Mouse (Mus musculus) MEL (cell line): Measurements from ENCODE around the gene Stat5a. TPM values are rescaled to one million over a fixed set of nuclear protein-coding genes. Genes with fewer than 3 reads are reported as not detected.
A peak's percentile ranks its signal among the peaks of the same experiment; 100 is the strongest.

Source experiments
- DNase-seq: peaks from one replicate; pipeline ENCODE4 v3.0.0; 2011; ENCODE audit warnings: low read depth, low spot score
- H3K27ac ChIP-seq: 2 replicates; pipeline ENCODE4 v1.5.1; 2012; ENCODE audit warnings: low read depth, mild to moderate bottlenecking, control low read depth, low read length, moderate library complexity; ENCODE audit not compliant: control insufficient read depth
- H3K27me3 ChIP-seq, 2 experiments: fragments of 150-350 bp in 1 of 2; sonication (generic) in 1 of 2; 2 replicates each; pipeline ENCODE4 v1.6.1; 2012; ENCODE audit warnings: low read length in 2 of 2, mild to moderate bottlenecking in 2 of 2, improper control_type of control experiment in 1 of 2, moderate library complexity in 1 of 2; ENCODE audit not compliant: insufficient read depth in 2 of 2, control insufficient read depth in 1 of 2
- H3K36me3 ChIP-seq, 2 experiments: 2 replicates each; pipeline ENCODE4 v1.6.1; 2012 to 2014; ENCODE audit warnings: low read length in 2 of 2, improper control_type of control experiment in 1 of 2, inconsistent platforms in 1 of 2, mild to moderate bottlenecking in 1 of 2; ENCODE audit not compliant: insufficient read depth in 2 of 2, control insufficient read depth in 1 of 2
- H3K4me1 ChIP-seq, 2 experiments: fragments of 150-350 bp in 1 of 2; sonication (generic) in 1 of 2; 2 replicates each; pipeline ENCODE4 v1.6.1; 2012; ENCODE audit warnings: low read length in 2 of 2, improper control_type of control experiment in 1 of 2, mild to moderate bottlenecking in 1 of 2; ENCODE audit not compliant: insufficient read depth in 2 of 2, control insufficient read depth in 1 of 2
- H3K4me3 ChIP-seq, 2 experiments: fragments of 150-350 bp in 1 of 2; sonication (generic) in 1 of 2; 2 replicates each; pipeline ENCODE4 v1.5.1; 2012; ENCODE audit warnings: low read depth in 2 of 2, low read length in 2 of 2, mild to moderate bottlenecking in 2 of 2, moderate library complexity in 2 of 2, control low read depth in 1 of 2, improper control_type of control experiment in 1 of 2; ENCODE audit not compliant: control insufficient read depth in 1 of 2, insufficient read depth in 1 of 2
- H3K79me2 ChIP-seq: 2 replicates; pipeline ENCODE4 v1.6.1; 2012; ENCODE audit warnings: mild to moderate bottlenecking, low read length, moderate library complexity; ENCODE audit not compliant: control insufficient read depth, poor library complexity, insufficient read depth
- H3K9ac ChIP-seq: 2 replicates; pipeline ENCODE4 v1.6.1; 2012; ENCODE audit warnings: low read depth, mild to moderate bottlenecking, control low read depth, low read length, moderate library complexity; ENCODE audit not compliant: control insufficient read depth, poor library complexity, severe bottlenecking
- H3K9me3 ChIP-seq: fragments of 150-350 bp; sonication (generic); replicated peaks from 2 replicates; pipeline ENCODE4 v1.6.1; 2012; ENCODE audit warnings: mild to moderate bottlenecking, low read length, improper control_type of control experiment, moderate library complexity; ENCODE audit not compliant: insufficient read depth
- ELF1 ChIP-seq: IDR thresholded peaks from 2 replicates; pipeline ENCODE4 v1.6.1; 2014; ENCODE audit warnings: low read depth, mild to moderate bottlenecking, inconsistent platforms, low read length, improper control_type of control experiment, moderate library complexity
- EP300 ChIP-seq, 2 experiments: IDR thresholded peaks; 2 replicates each; pipeline ENCODE4 v1.6.1; 2011; ENCODE audit warnings: improper control_type of control experiment in 2 of 2, low read length in 2 of 2, low read depth in 1 of 2, mild to moderate bottlenecking in 1 of 2
- ETS1 ChIP-seq: IDR thresholded peaks from 2 replicates; pipeline ENCODE4 v1.6.1; 2012; ENCODE audit warnings: low read depth, mild to moderate bottlenecking, inconsistent platforms, low read length, improper control_type of control experiment, moderate library complexity
- GABPA ChIP-seq: IDR thresholded peaks from 2 replicates; pipeline ENCODE4 v1.6.1; 2012; ENCODE audit warnings: low read depth, mild to moderate bottlenecking, inconsistent platforms, low read length, improper control_type of control experiment, moderate library complexity
- GATA1 ChIP-seq: IDR thresholded peaks from 2 replicates; pipeline ENCODE4 v1.6.1; 2011; ENCODE audit warnings: low read depth, low read length, improper control_type of control experiment
- NELFE ChIP-seq: IDR thresholded peaks from 2 replicates; pipeline ENCODE4 v1.6.1; 2011; ENCODE audit warnings: low read depth, low read length, improper control_type of control experiment
- NRF1 ChIP-seq: IDR thresholded peaks from 2 replicates; pipeline ENCODE4 v1.6.1; 2014; ENCODE audit warnings: low read depth, mild to moderate bottlenecking, inconsistent platforms, low read length, improper control_type of control experiment, moderate library complexity; ENCODE audit not compliant: poor library complexity, insufficient read depth, severe bottlenecking
- POLR2AphosphoS5 ChIP-seq: IDR thresholded peaks from 2 replicates; pipeline ENCODE4 v1.6.1; 2012; ENCODE audit warnings: low read depth, borderline replicate concordance, mild to moderate bottlenecking, inconsistent platforms, low read length, moderate library complexity, mixed read lengths
- SIN3A ChIP-seq: IDR thresholded peaks from 2 replicates; pipeline ENCODE4 v1.6.1; 2012; ENCODE audit warnings: low read length, improper control_type of control experiment, inconsistent platforms
- TBP ChIP-seq: IDR thresholded peaks from 2 replicates; pipeline ENCODE4 v1.8.0; 2011; ENCODE audit warnings: low read depth, low read length, improper control_type of control experiment
- TCF12 ChIP-seq: IDR thresholded peaks from 2 replicates; pipeline ENCODE4 v1.6.1; 2014; ENCODE audit warnings: low read depth, mild to moderate bottlenecking, inconsistent platforms, low read length, improper control_type of control experiment, moderate library complexity
- ZKSCAN1 ChIP-seq: IDR thresholded peaks from 2 replicates; pipeline ENCODE4 v1.6.1; 2012; ENCODE audit warnings: low read depth, mild to moderate bottlenecking, inconsistent platforms, low read length, improper control_type of control experiment, moderate library complexity
- ZNF384 ChIP-seq: IDR thresholded peaks from 2 replicates; pipeline ENCODE4 v1.6.1; 2012; ENCODE audit warnings: low read depth, mild to moderate bottlenecking, inconsistent platforms, low read length, improper control_type of control experiment
- polyA plus RNA-seq, 2 experiments: library from polyadenylated mRNA; stranded (reverse) in 1 of 2; unstranded in 1 of 2; fragments of >175 nt in 1 of 2; fragments of >200 nt in 1 of 2; gene quantifications; 2 replicates each; pipeline versions ENCODE4 v1.2.1 to v1.2.4; 2012; ENCODE audit warnings: low replicate concordance in 2 of 2, low read depth in 1 of 2; ENCODE audit not compliant: insufficient read length in 2 of 2, insufficient read depth in 1 of 2, missing spikeins in 1 of 2
- total RNA-seq: library from RNA; depleted of rRNA; stranded (reverse); fragments of 300-350 nt; gene quantifications from 2 replicates; pipeline ENCODE4 v1.2.3, GENCODE M21; 2012

Gene Stat5a
- total and polyA plus RNA-seq, 3 experiments, result 54.2 to 86.8 TPM; not detected in 1

DNA sequence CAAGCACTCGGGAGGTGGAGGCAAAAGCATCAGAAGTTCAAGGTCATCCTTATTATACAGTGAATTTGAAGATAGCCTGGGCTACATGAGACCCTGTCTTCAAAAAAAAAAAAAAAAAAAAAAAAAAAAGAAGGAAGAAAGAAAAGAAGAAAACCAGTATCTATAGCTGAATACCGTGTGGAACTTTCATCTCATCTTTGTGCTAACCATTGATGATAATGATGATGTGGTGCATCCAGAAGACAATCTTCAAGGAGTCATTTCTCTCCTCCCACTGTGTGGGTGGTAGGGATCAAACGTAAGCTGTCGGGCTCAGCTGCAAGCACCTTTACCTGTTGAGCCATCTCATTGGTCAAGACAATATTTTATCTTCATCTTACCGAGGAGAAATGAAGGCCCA, 58.9 kb downstream of the Stat5a start:
- H3K4me1 ChIP-seq, result no peaks in the 10 kb centered on the region
- no peak for DNase-seq
- H3K4me3 ChIP-seq, result no peak overlapping the region
- H3K36me3 ChIP-seq, result no peaks in the 10 kb centered on the region; a peak in 1 of 4 replicates
- H3K9me3 ChIP-seq, result no peaks in the 10 kb centered on the region
- H3K9ac ChIP-seq, result no peak overlapping the region
- H3K27me3 ChIP-seq, result no peaks in the 10 kb centered on the region
- H3K27ac ChIP-seq, result no peak overlapping the region
- no peaks in the 10 kb centered on the region for H3K79me2 ChIP-seq
- TF ChIP-seq ZNF384 (peak; percentile 56), GABPA (no peak)

DNA sequence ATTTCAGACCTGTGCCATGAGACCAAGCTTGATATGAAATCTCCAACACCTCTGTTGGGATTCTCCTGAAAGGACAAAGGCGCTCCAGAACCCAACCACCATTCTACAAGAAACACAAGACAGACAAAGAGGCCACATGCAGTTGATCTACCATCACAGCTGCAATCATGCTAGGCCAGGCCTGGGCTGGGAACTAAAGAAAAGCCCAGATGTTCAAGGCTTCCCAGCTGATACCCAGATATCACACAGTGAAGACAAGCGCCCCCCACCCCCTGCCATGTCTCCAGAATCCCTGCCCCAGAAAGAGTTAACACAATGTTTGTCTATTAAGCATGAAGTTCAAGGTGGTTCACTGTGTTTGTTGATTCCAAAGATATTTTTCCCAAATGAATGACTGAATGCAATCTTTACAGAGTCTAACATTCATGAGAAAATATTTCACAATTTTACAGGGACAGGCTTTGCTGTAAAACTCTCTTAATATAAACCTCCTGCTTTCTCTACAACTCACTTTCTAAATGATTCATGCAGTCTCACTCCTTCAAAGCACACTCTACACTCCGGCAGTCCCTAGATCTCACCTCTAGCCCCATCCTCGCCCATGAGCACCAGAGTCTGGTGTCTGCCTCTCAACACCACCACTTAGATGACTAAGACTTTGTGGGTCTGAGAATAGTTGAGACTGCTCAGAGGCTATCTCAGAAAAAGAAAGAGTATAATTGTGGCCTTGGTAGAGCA, 61.9 kb downstream of the Stat5a start:
- no peak overlapping the region for H3K27ac ChIP-seq
- TF ChIP-seq ELF1, result no peak
- 0 out of 2 replicates have a peak, but pooled peaks have one; percentile 26 for TF ChIP-seq SIN3A
- TF ChIP-seq POLR2AphosphoS5, result no peak
- DNase-seq, result no peak
- no peaks in the 10 kb centered on the region for H3K27me3 ChIP-seq
- no peaks in the 10 kb centered on the region for H3K79me2 ChIP-seq
- H3K9ac ChIP-seq, result no peak overlapping the region
- H3K36me3 ChIP-seq, result peaks cover 0 to 4% of the 10 kb centered on the region in 2 experiments; a peak in 3 of 4 replicates
- H3K9me3 ChIP-seq, result no peaks in the 10 kb centered on the region
- H3K4me1 ChIP-seq, result peaks cover 0 to 5% of the 10 kb centered on the region in 2 experiments; a peak in 3 of 4 replicates
- H3K4me3 ChIP-seq, result no peak overlapping the region

DNA sequence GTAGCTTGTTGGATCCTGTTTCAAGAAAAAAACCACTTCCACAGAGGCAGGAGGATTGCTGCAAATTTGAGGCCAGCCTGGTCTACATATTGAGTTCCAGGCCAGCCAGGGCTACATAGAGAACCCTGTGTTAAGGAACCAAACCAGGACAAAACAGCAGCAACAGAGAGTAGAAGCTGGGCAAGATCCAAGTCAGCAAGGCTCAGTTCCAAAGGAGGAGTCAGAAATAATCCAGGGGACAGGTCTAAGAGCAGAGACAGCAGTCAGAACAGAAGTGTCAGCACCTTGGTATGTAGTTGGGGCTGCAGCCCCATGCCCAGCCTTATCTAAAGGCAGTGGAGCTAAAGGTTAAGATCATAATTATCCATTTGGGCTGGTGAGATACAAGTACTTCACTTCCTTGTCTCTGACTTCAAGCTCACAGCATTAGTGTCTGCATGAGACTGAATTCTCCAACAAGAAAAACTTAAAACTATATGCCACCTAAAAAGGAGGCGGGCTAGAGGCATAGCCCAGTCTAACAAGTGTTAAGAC, 65.3 kb downstream of the Stat5a start:
- Histone ChIP-seq H3K79me2 (no peaks in the 10 kb centered on the region), H3K9me3 (no peaks in the 10 kb centered on the region), H3K9ac (no peak overlapping the region), H3K27me3 (no peaks in the 10 kb centered on the region), H3K27ac (no peak overlapping the region), H3K4me1 (peaks cover 6 to 7% of the 10 kb centered on the region in 2 experiments), H3K36me3 (peaks cover 0 to 18% of the 10 kb centered on the region in 2 experiments; a peak in 2 of 4 replicates), H3K4me3 (no peak overlapping the region)
- no peak for TF ChIP-seq ZKSCAN1
- peak; percentile 59; the same call in 1 of the 2 replicates for TF ChIP-seq GATA1
- TF ChIP-seq EP300 (IDR thresholded peaks at IDR 0.05; ENCODE audit: low read depth in 1 of 2, low read length in 2 of 2), result peak; percentile 48 to 62; a peak in 3 of 4 replicates
- TF ChIP-seq ETS1, result 0 out of 2 replicates have a peak, but pooled peaks have one; percentile 9
- no peak for TF ChIP-seq NRF1
- peak; percentile 48; the same call in 1 of the 2 replicates for TF ChIP-seq TCF12
- TF ChIP-seq TBP, result no peak
- TF ChIP-seq NELFE, result no peak
- peak; percentile 43 for DNase-seq
